Mouse (Mus musculus) thymus, adult 2 months (tissue): ENCODE measurements around the gene Crmp1.

Experiments used
- CTCF ChIP-seq: fragments of 200-500 bp; IDR thresholded peaks from 2 replicates; pipeline ENCODE4 v1.5.1; 2012; ENCODE audit warnings: mild to moderate bottlenecking, control low read depth, low read length, moderate library complexity, borderline replicate concordance; ENCODE audit not compliant: control insufficient read depth, poor library complexity, insufficient read depth; ENCODE audit errors: extremely low read depth
- POLR2A ChIP-seq: fragments of 200-500 bp; IDR thresholded peaks from 2 replicates; pipeline ENCODE4 v1.6.1; 2012; ENCODE audit warnings: mild to moderate bottlenecking, low read length, control low read depth, moderate library complexity; ENCODE audit not compliant: control insufficient read depth, poor library complexity, insufficient read depth; ENCODE audit errors: extremely low read depth

GRCm38 (mm10) chr5:37332066-37332465 lies 90.3 kb downstream of the Crmp1 start:
- TF ChIP-seq CTCF (no peak), POLR2A (no peak)
